Mouse (Mus musculus) spleen, adult 2 months (tissue): Measurements from ENCODE around the gene Slc22a5. TPM values are rescaled to one million over a fixed set of nuclear protein-coding genes. Genes with fewer than 3 reads are reported as not detected.

Experiments
- DNase-seq, 2 experiments: peaks; one replicate each; pipeline versions ENCODE4 v3.0.0 to v3.0.0-alpha.2; 2012 to 2021; ENCODE audit warnings: low spot score in 2 of 2, low read depth in 1 of 2
- H3K27ac ChIP-seq: fragments of 200-500 bp; 2 replicates; pipeline ENCODE4 v1.5.1; 2012; ENCODE audit warnings: low read length, inconsistent platforms; ENCODE audit not compliant: insufficient read depth
- H3K27me3 ChIP-seq: fragments of 200-500 bp; 2 replicates; pipeline ENCODE4 v1.6.1; 2012; ENCODE audit warnings: mild to moderate bottlenecking, moderate library complexity, low read length, inconsistent platforms; ENCODE audit not compliant: control insufficient read depth, insufficient read depth
- H3K36me3 ChIP-seq: fragments of 200-500 bp; 2 replicates; pipeline ENCODE4 v1.6.1; 2012; ENCODE audit warnings: mild to moderate bottlenecking, low read length, inconsistent platforms; ENCODE audit not compliant: control insufficient read depth, insufficient read depth
- H3K4me1 ChIP-seq: fragments of 200-500 bp; 2 replicates; pipeline ENCODE4 v1.6.1; 2011; ENCODE audit warnings: inconsistent platforms; ENCODE audit not compliant: control insufficient read depth, insufficient read depth, insufficient read length
- H3K4me3 ChIP-seq: fragments of 200-500 bp; 2 replicates; pipeline ENCODE4 v1.5.1; 2011; ENCODE audit warnings: mild to moderate bottlenecking, inconsistent platforms; ENCODE audit not compliant: insufficient read depth, insufficient read length; ENCODE audit errors: extremely low read depth
- CTCF ChIP-seq: fragments of 200-500 bp; IDR thresholded peaks from 2 replicates; pipeline ENCODE4 v1.5.1; 2011; ENCODE audit warnings: mild to moderate bottlenecking, inconsistent platforms; ENCODE audit not compliant: insufficient read depth, insufficient read length, insufficient replicate concordance; ENCODE audit errors: extremely low read depth
- POLR2A ChIP-seq: fragments of 200-500 bp; IDR thresholded peaks from 2 replicates; pipeline ENCODE4 v1.6.1; 2011; ENCODE audit warnings: low read depth, low read length, inconsistent platforms
- WGBS: fragments of 180-500 bp; shearing (Covaris S2); methylation state at CpG from one replicate; pipeline ENCODE4 v1.1.7; 2018; 5-methylcytosine and 5-hydroxymethylcytosine counted together
- polyA plus RNA-seq: library from polyadenylated mRNA; depleted of rRNA; stranded (reverse); fragments of >200 nt; gene quantifications from 2 replicates; pipeline ENCODE4 v1.2.3, GENCODE M21; 2012

Gene Slc22a5
- polyA plus RNA-seq, 1 experiment, result 10.3 TPM

- WGBS, result 92% methylated on average over 4 of the region's 4 CpGs
- no peaks in the 10 kb centered on the region for H3K36me3 ChIP-seq
- H3K4me1 ChIP-seq, result no peaks in the 10 kb centered on the region
- H3K4me3 ChIP-seq, result no peak overlapping the region
- TF ChIP-seq CTCF (no peak), POLR2A (no peak)
- H3K27me3 ChIP-seq, result no peaks in the 10 kb centered on the region
- no peak overlapping the region for H3K27ac ChIP-seq
- no peak for DNase-seq
Observed at GRCm38 (mm10) chr11:53918851-53919250, 27.4 kb upstream of the Slc22a5 start.

GRCm38 (mm10) chr11:53911011-53911410 lies 19.6 kb upstream of the Slc22a5 start:
- no peak for TF ChIP-seq CTCF
- no peak for TF ChIP-seq POLR2A
- Histone ChIP-seq H3K27me3 (no peaks in the 10 kb centered on the region), H3K4me3 (no peak overlapping the region), H3K36me3 (no peaks in the 10 kb centered on the region), H3K27ac (no peak overlapping the region), H3K4me1 (no peaks in the 10 kb centered on the region)
- no peak for DNase-seq
- WGBS, result 89% methylated on average over 4 of the region's 4 CpGs

GRCm38 (mm10) chr11:53908686-53909085 lies 17.2 kb upstream of the Slc22a5 start:
- no peaks in the 10 kb centered on the region for H3K36me3 ChIP-seq
- no peak overlapping the region for H3K27ac ChIP-seq
- TF ChIP-seq CTCF (no peak), POLR2A (no peak)
- no peak overlapping the region for H3K4me3 ChIP-seq
- H3K27me3 ChIP-seq, result no peaks in the 10 kb centered on the region
- no peaks in the 10 kb centered on the region for H3K4me1 ChIP-seq
- DNase-seq, result no peak
- WGBS, result 90% methylated on average over 8 of the region's 8 CpGs

GRCm38 (mm10) chr11:53904534-53904925 lies 13.1 kb upstream of the Slc22a5 start:
- Histone ChIP-seq H3K27ac (no peak overlapping the region), H3K4me1 (no peaks in the 10 kb centered on the region), H3K27me3 (no peaks in the 10 kb centered on the region), H3K36me3 (no peaks in the 10 kb centered on the region), H3K4me3 (no peak overlapping the region)
- DNase-seq, result no peak
- WGBS, result 85% methylated on average over 9 of the region's 9 CpGs
- TF ChIP-seq CTCF, result no peak
- TF ChIP-seq POLR2A, result no peak

- no peak for DNase-seq
- Histone ChIP-seq H3K4me3 (no peak overlapping the region), H3K27ac (no peak overlapping the region), H3K4me1 (no peaks in the 10 kb centered on the region), H3K27me3 (no peaks in the 10 kb centered on the region), H3K36me3 (no peaks in the 10 kb centered on the region)
- 79% methylated on average over 16 of the region's 16 CpGs for WGBS
- TF ChIP-seq POLR2A, result no peak
- no peak for TF ChIP-seq CTCF
Observed at GRCm38 (mm10) chr11:53903781-53904533, 12.5 kb upstream of the Slc22a5 start.

GRCm38 (mm10) chr11:53902741-53903140 lies 11.3 kb upstream of the Slc22a5 start:
- Histone ChIP-seq H3K27ac (no peak overlapping the region), H3K4me3 (no peak overlapping the region)
- DNase-seq, result no peak

GRCm38 (mm10) chr11:53900991-53901390 lies 9.5 kb upstream of the Slc22a5 start:
- Histone ChIP-seq H3K4me3 (no peak overlapping the region), H3K36me3 (no peaks in the 10 kb centered on the region), H3K4me1 (no peaks in the 10 kb centered on the region), H3K27ac (no peak overlapping the region), H3K27me3 (no peaks in the 10 kb centered on the region)
- DNase-seq, result no peak
- no peak for TF ChIP-seq POLR2A
- TF ChIP-seq CTCF, result no peak
- WGBS, result 68% methylated on average over 1 of the region's 1 CpGs

More at GRCm38 (mm10) chr11:53902741-53903140, 11.3 kb upstream of the Slc22a5 start:
- WGBS, result 93% methylated on average over 14 of the region's 14 CpGs
- no peaks in the 10 kb centered on the region for H3K27me3 ChIP-seq
- H3K36me3 ChIP-seq, result no peaks in the 10 kb centered on the region
- no peaks in the 10 kb centered on the region for H3K4me1 ChIP-seq
- TF ChIP-seq POLR2A (no peak), CTCF (no peak)
